Mouse (Mus musculus) limb, embryonic 10.5 days (tissue): ENCODE data around the gene Gm9268. TPM values are rescaled to one million over a fixed set of nuclear protein-coding genes. Genes with fewer than 3 reads are reported as not detected.
"Not testable (repeated sequence)": the region's sequence is repeated elsewhere in the genome, so short reads cannot be mapped to it uniquely, and the experiment has no call there.

Source experiments
- DNase-seq: peaks from one replicate; pipeline ENCODE4 v3.0.0-alpha.2; 2017; ENCODE audit warnings: low spot score
- H3K27ac ChIP-seq: fragments of 300-500 bp; sonication (generic); 2 replicates; pipeline ENCODE4 v1.5.1; 2016; ENCODE audit warnings: mild to moderate bottlenecking
- H3K27me3 ChIP-seq: fragments of 300-500 bp; sonication (generic); 2 replicates; pipeline ENCODE4 v1.6.1; 2016; ENCODE audit warnings: low read depth, mild to moderate bottlenecking; ENCODE audit not compliant: poor library complexity, severe bottlenecking
- H3K36me3 ChIP-seq: fragments of 300-500 bp; sonication (generic); 2 replicates; pipeline ENCODE4 v1.6.1; 2016; ENCODE audit warnings: mild to moderate bottlenecking, moderate library complexity
- H3K4me1 ChIP-seq: fragments of 300-500 bp; sonication (generic); 2 replicates; pipeline ENCODE4 v1.6.1; 2016
- H3K4me3 ChIP-seq: fragments of 300-500 bp; sonication (generic); 2 replicates; pipeline ENCODE4 v1.5.1; 2016; ENCODE audit warnings: mild to moderate bottlenecking, moderate library complexity
- H3K9me3 ChIP-seq: fragments of 300-500 bp; sonication (generic); replicated peaks from 2 replicates; pipeline ENCODE4 v1.6.1; 2016; ENCODE audit warnings: mild to moderate bottlenecking
- WGBS: fragments of 180-500 bp; shearing (Covaris S2); methylation state at CpG from one replicate; pipeline ENCODE4 v1.1.7; 2016; 5-methylcytosine and 5-hydroxymethylcytosine counted together
- polyA plus RNA-seq: library from polyadenylated mRNA; unstranded; fragments of >200 nt; fragmentation: Nextera tagmentation; extraction: Ambion mirVana; gene quantifications from 2 replicates; pipeline ENCODE4 v1.2.1, GENCODE M21; 2016

Gene Gm9268
- not detected in 2 replicates for polyA plus RNA-seq

GRCm38 (mm10) chr7:43018465-43018864 lies at the start of gene Gm9268:
Gm9268 (plus strand) TSS chr7:43018765.
- H3K27ac ChIP-seq, H3K4me1 ChIP-seq, H3K9me3 ChIP-seq, H3K27me3 ChIP-seq, H3K36me3 ChIP-seq, H3K4me3 ChIP-seq, DNase-seq: not testable (repeated sequence)
- WGBS = no CpG with 5 or more reads among the region's 1 CpGs

- 89% methylated on average over 11 of the region's 11 CpGs for WGBS
- no peak for DNase-seq
- H3K27ac ChIP-seq = no peak overlapping the region
- H3K27me3 ChIP-seq = no peaks in the 10 kb centered on the region
- H3K9me3 ChIP-seq = peaks cover 13% of the 10 kb centered on the region
- H3K4me3 ChIP-seq = no peak overlapping the region
- no peaks in the 10 kb centered on the region for H3K4me1 ChIP-seq
- H3K36me3 ChIP-seq = no peaks in the 10 kb centered on the region
These were observed 38.5 kb upstream of the Gm9268 start for GRCm38 (mm10) chr7:42980098-42980497.

GRCm38 (mm10) chr7:42980739-42981138 lies 37.8 kb upstream of the Gm9268 start:
- Histone ChIP-seq H3K27ac (no peak overlapping the region), H3K9me3 (peaks cover 13% of the 10 kb centered on the region), H3K4me3 (no peak overlapping the region), H3K36me3 (no peaks in the 10 kb centered on the region), H3K4me1 (no peaks in the 10 kb centered on the region), H3K27me3 (no peaks in the 10 kb centered on the region)
- no peak for DNase-seq
- 93% methylated on average over 10 of the region's 10 CpGs for WGBS

- no peak overlapping the region for H3K4me3 ChIP-seq
- H3K27ac ChIP-seq = no peak overlapping the region
- no peak for DNase-seq
- H3K27me3 ChIP-seq = no peaks in the 10 kb centered on the region
- WGBS = 96% methylated on average over 8 of the region's 8 CpGs
- H3K9me3 ChIP-seq = no peaks in the 10 kb centered on the region
- no peaks in the 10 kb centered on the region for H3K4me1 ChIP-seq
- no peaks in the 10 kb centered on the region for H3K36me3 ChIP-seq
These were observed 59.3 kb downstream of the Gm9268 start for GRCm38 (mm10) chr7:43077831-43078230.

Other genes starting within 250 kb of the Gm9268 start
- not detected in 2 replicates for gene Vmn2r62, start 225.2 kb upstream of the Gm9268 start, polyA plus RNA-seq
- gene Gm2381, start 151.5 kb upstream of the Gm9268 start, polyA plus RNA-seq = not detected in 2 replicates
- gene Vmn2r63, start 84.9 kb upstream of the Gm9268 start, polyA plus RNA-seq = not detected in 2 replicates
- not detected in 2 replicates for gene Zfp936, start 95.5 kb downstream of the Gm9268 start, polyA plus RNA-seq